Mouse (Mus musculus) megakaryocyte, embryonic 14.5 days (primary cell): ENCODE data around the gene Hoxd11. TPM values are rescaled to one million over a fixed set of nuclear protein-coding genes. Genes with fewer than 3 reads are reported as not detected.

Source experiments
- H3K27me3 ChIP-seq: replicated peaks from 2 replicates; pipeline ENCODE3; 2012; ENCODE audit warnings: inconsistent platforms
- H3K36me3 ChIP-seq: replicated peaks from 2 replicates; pipeline ENCODE3; 2012; ENCODE audit warnings: low read length, inconsistent platforms, mixed read lengths
- H3K4me1 ChIP-seq: 2 replicates; pipeline ENCODE4 v1.6.1; 2012; ENCODE audit warnings: inconsistent platforms
- H3K4me3 ChIP-seq: replicated peaks from 2 replicates; pipeline ENCODE3; 2012; ENCODE audit warnings: moderate library complexity, mild to moderate bottlenecking, inconsistent platforms
- H3K9me3 ChIP-seq: 2 replicates; pipeline ENCODE4 v1.6.1; 2012; ENCODE audit warnings: inconsistent platforms
- FLI1 ChIP-seq: IDR thresholded peaks from 2 replicates; pipeline ENCODE4 v1.6.1; 2012; ENCODE audit warnings: low read length, inconsistent platforms, mixed read lengths
- GATA1 ChIP-seq: IDR thresholded peaks from 3 replicates; pipeline ENCODE4 v1.6.1; 2012; ENCODE audit warnings: mixed read lengths, low read length, inconsistent platforms, borderline replicate concordance
- polyA plus RNA-seq: library from polyadenylated mRNA; stranded (reverse); fragments of >175 nt; gene quantifications from 2 replicates; pipeline ENCODE4 v1.2.3, GENCODE M21; 2012; ENCODE audit warnings: low replicate concordance; ENCODE audit not compliant: insufficient read depth

The Hoxd11 gene
- polyA plus RNA-seq, 1 experiment, result not detected

DNA sequence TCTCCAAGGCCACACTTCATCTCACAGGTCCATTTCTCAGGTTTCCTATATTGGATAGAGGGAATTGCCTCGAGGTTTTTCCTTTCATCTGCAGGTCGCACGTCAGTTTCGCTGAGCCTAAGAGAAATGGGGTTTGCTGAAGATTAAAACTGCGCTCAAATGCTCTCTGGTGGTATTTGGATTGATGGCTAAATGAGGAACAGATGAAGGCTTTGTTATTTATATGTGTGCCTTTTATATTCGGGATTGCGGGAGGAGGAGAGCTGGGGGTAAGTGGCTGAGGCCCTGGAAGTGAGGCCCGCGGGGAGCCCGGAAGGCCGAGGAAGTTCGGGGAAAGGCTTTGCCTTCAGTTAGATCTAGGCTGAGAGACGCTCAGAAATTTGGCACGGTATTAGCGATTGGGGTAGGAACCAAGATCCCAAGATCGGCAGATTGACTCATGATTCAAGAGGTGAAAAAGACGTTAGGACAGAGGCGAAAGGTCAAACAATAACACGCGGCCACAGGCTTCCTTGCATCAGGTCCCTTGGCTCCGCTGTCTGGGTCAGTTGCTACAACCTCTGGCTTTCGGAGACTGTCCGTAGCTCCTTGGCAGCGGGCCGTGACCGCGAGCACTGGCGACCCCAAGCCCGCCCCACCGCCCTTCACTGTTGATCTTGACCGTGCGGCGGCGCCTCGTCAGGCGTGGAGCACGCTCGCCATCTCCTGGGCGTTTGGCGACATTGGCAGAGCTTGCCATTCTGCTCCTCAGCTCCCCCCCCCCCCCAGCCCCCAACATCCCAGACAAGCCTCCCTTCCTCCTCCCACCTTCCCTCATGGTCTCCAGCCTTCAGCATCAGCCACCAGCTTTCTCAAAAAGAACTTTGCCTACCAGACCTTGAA, 6.6 kb upstream of the Hoxd11 start:
- Histone ChIP-seq H3K4me1 (peaks cover 51% of the 10 kb centered on the region), H3K27me3 (peaks cover 98% of the 10 kb centered on the region), H3K9me3 (peaks cover 4% of the 10 kb centered on the region; the same call in 1 of the 2 replicates), H3K4me3 (peak overlapping the region; percentile 93), H3K36me3 (no peaks in the 10 kb centered on the region)
- TF ChIP-seq FLI1 (no peak), GATA1 (no peak)

GRCm38 (mm10) chr2:74673835-74674425, 5.4 kb upstream of the Hoxd11 start:
- no peaks in the 10 kb centered on the region for H3K36me3 ChIP-seq
- H3K9me3 ChIP-seq, result no peaks in the 10 kb centered on the region
- H3K4me1 ChIP-seq, result peaks cover 40% of the 10 kb centered on the region
- H3K4me3 ChIP-seq, result no peak overlapping the region
- H3K27me3 ChIP-seq, result peaks cover 98% of the 10 kb centered on the region
- TF ChIP-seq GATA1 (no peak), FLI1 (no peak)

DNA sequence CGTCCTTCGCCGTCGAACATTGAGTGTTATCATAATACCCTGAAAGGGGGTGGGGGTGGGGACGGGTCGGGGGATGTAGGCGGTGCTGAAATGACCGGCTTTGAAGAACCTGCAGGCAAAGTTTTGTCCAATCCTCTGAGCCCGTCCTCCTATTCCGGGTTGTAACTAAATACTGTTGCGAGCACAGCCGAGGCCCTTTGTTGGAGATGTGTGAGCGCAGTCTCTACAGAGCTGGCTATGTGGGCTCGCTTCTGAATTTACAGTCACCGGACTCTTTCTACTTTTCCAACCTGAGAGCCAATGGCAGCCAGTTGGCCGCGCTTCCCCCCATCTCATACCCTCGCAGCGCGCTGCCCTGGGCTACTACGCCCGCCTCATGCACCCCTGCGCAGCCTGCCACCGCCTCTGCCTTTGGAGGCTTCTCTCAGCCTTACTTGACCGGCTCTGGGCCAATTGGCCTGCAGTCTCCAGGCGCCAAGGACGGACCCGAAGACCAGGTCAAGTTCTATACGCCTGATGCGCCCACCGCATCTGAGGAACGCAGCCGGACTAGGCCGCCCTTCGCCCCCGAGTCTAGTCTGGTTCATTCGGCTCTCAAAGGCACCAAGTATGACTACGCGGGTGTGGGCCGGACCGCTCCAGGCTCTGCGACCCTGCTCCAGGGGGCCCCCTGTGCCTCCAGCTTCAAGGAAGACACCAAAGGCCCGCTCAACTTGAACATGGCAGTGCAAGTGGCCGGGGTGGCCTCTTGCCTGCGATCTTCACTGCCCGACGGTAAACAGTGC, 4.3 kb upstream of the Hoxd11 start, which contains the start of gene Hoxd12:
Gene Hoxd12, plus strand, starts transcription at position 133 of the 785 bp plus-strand sequence.
- Histone ChIP-seq H3K9me3 (no peaks in the 10 kb centered on the region), H3K4me1 (peaks cover 47% of the 10 kb centered on the region), H3K4me3 (peak within 1 kb of the TSS; percentile 9), H3K27me3 (peaks cover 98% of the 10 kb centered on the region), H3K36me3 (no peaks in the 10 kb centered on the region)
- TF ChIP-seq GATA1 (no peak), FLI1 (no peak)

- Histone ChIP-seq H3K4me1 (peaks cover 52% of the 10 kb centered on the region), H3K27me3 (peaks cover 99% of the 10 kb centered on the region), H3K4me3 (peak overlapping the region; percentile 9), H3K36me3 (no peaks in the 10 kb centered on the region), H3K9me3 (no peaks in the 10 kb centered on the region)
- no peak for TF ChIP-seq GATA1
- TF ChIP-seq FLI1, result no peak
Measured at GRCm38 (mm10) chr2:74675666-74676282, 3.6 kb upstream of the Hoxd11 start.

GRCm38 (mm10) chr2:74676376-74677052, 2.8 kb upstream of the Hoxd11 start:
- Histone ChIP-seq H3K4me1 (peaks cover 53% of the 10 kb centered on the region), H3K36me3 (no peaks in the 10 kb centered on the region), H3K9me3 (no peaks in the 10 kb centered on the region), H3K27me3 (peaks cover 100% of the 10 kb centered on the region), H3K4me3 (no peak overlapping the region)
- no peak for TF ChIP-seq GATA1
- TF ChIP-seq FLI1, result no peak

DNA sequence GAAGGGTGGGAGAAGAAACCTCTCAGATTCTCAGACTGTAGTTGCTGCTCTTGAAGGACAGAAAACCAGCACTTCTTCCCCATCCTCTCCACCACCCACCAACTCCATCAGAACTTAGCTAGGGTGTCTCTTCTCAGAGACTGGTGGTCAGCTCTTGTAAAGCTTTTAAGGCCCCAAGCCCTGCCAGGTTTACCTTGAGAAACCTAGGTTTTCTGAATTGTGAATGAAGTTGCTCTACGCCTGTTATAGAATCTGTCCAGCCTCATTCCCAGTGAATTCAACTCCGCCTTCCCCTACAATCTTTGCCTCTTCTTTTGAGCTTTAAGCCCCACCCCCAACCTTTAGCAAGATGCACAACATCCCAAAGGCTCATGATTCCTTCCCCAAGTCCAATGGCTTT, 2.3 kb upstream of the Hoxd11 start:
- Histone ChIP-seq H3K9me3 (0 out of 2 replicates have a peak, but pooled peaks cover 2% of the 10 kb centered on the region), H3K36me3 (no peaks in the 10 kb centered on the region), H3K4me3 (no peak overlapping the region), H3K27me3 (peaks cover 100% of the 10 kb centered on the region), H3K4me1 (peaks cover 53% of the 10 kb centered on the region)
- TF ChIP-seq GATA1, result no peak
- TF ChIP-seq FLI1, result no peak

- TF ChIP-seq FLI1, result no peak
- H3K4me1 ChIP-seq, result peaks cover 43% of the 10 kb centered on the region
- H3K4me3 ChIP-seq, result peak overlapping the region; percentile 81
- no peaks in the 10 kb centered on the region for H3K36me3 ChIP-seq
- H3K9me3 ChIP-seq, result 0 out of 2 replicates have a peak, but pooled peaks cover 5% of the 10 kb centered on the region
- H3K27me3 ChIP-seq, result peaks cover 100% of the 10 kb centered on the region
Measured at GRCm38 (mm10) chr2:74679596-74679971, 227 bp downstream of the Hoxd11 start.

GRCm38 (mm10) chr2:74679980-74680379, 623 bp downstream of the Hoxd11 start:
- TF ChIP-seq FLI1, result no peak
- no peak for TF ChIP-seq GATA1
- 0 out of 2 replicates have a peak, but pooled peaks cover 5% of the 10 kb centered on the region for H3K9me3 ChIP-seq
- no peaks in the 10 kb centered on the region for H3K36me3 ChIP-seq
- peaks cover 42% of the 10 kb centered on the region for H3K4me1 ChIP-seq
- peaks cover 100% of the 10 kb centered on the region for H3K27me3 ChIP-seq
- peak overlapping the region; percentile 81 for H3K4me3 ChIP-seq
